Mouse (Mus musculus) heart, embryonic 11.5 days (tissue): Measurements from ENCODE around the gene Vstm2a. TPM values are rescaled to one million over a fixed set of nuclear protein-coding genes. Genes with fewer than 3 reads are reported as not detected.

ENCODE experiments used
- ATAC-seq: fragments of 200-750 bp; cut with Nextera tagmentation; replicated peaks from 2 replicates; pipeline ENCODE4 v1.8.0; 2017; ENCODE audit warnings: moderate library complexity; ENCODE audit not compliant: insufficient number of reproducible peaks, low FRiP score, low TSS enrichment
- H3K27ac ChIP-seq: fragments of 300-500 bp; sonication (generic); 2 replicates; pipeline ENCODE4 v1.5.1; 2014; ENCODE audit warnings: mild to moderate bottlenecking, low read depth, low read length
- H3K27me3 ChIP-seq: fragments of 300-500 bp; sonication (generic); 2 replicates; pipeline ENCODE4 v1.6.1; 2014; ENCODE audit warnings: mild to moderate bottlenecking, low read length, mixed read lengths; ENCODE audit not compliant: control insufficient read depth, insufficient read depth
- H3K36me3 ChIP-seq: fragments of 300-500 bp; sonication (generic); 2 replicates; pipeline ENCODE4 v1.6.1; 2014; ENCODE audit warnings: mild to moderate bottlenecking, low read length, moderate library complexity, mixed read lengths; ENCODE audit not compliant: control insufficient read depth, insufficient read depth
- H3K4me1 ChIP-seq: fragments of 300-500 bp; sonication (generic); 2 replicates; pipeline ENCODE4 v1.6.1; 2014; ENCODE audit warnings: low read length; ENCODE audit not compliant: control insufficient read depth, insufficient read depth
- H3K4me2 ChIP-seq: fragments of 300-500 bp; sonication (generic); 2 replicates; pipeline ENCODE4 v1.6.1; 2014; ENCODE audit warnings: mild to moderate bottlenecking, moderate library complexity
- H3K4me3 ChIP-seq: fragments of 300-500 bp; sonication (generic); 2 replicates; pipeline ENCODE4 v1.5.1; 2014; ENCODE audit warnings: low read depth, low read length
- H3K9ac ChIP-seq: fragments of 300-500 bp; sonication (generic); 2 replicates; pipeline ENCODE4 v1.6.1; 2014; ENCODE audit warnings: mild to moderate bottlenecking, low read depth, low read length, moderate library complexity
- H3K9me3 ChIP-seq: fragments of 300-500 bp; sonication (generic); replicated peaks from 2 replicates; pipeline ENCODE4 v1.6.1; 2016; ENCODE audit warnings: low read length; ENCODE audit not compliant: control insufficient read depth
- WGBS: fragments of 180-500 bp; shearing (Covaris S2); extraction: QIAGEN DNeasy Blood & Tissue Kit; methylation state at CpG from one replicate; pipeline ENCODE4 v1.1.7; 2014; ENCODE audit not compliant: insufficient replicate concordance; 5-methylcytosine and 5-hydroxymethylcytosine counted together
- polyA plus RNA-seq: library from polyadenylated mRNA; unstranded; fragments of >200 nt; fragmentation: Nextera tagmentation; extraction: Ambion mirVana; gene quantifications from 2 replicates; pipeline ENCODE4 v1.2.1, GENCODE M21; 2014

The Vstm2a gene
- polyA plus RNA-seq, 1 experiment from 2014 or later: 0.46 TPM

GRCm38 (mm10) chr11:16296521-16296920 is 39.0 kb downstream of the Vstm2a start:
- no peak overlapping the region for H3K4me3 ChIP-seq
- no peaks in the 10 kb centered on the region for H3K4me1 ChIP-seq
- no peak overlapping the region for H3K9ac ChIP-seq
- H3K4me2 ChIP-seq: no peak overlapping the region
- no peaks in the 10 kb centered on the region for H3K36me3 ChIP-seq
- no peak for ATAC-seq
- H3K27me3 ChIP-seq: no peaks in the 10 kb centered on the region
- H3K27ac ChIP-seq: no peak overlapping the region
- 56% methylated on average over 1 of the region's 1 CpGs for WGBS
- no peaks in the 10 kb centered on the region for H3K9me3 ChIP-seq

- H3K27ac ChIP-seq: no peak overlapping the region
- WGBS: 74% methylated on average over 1 of the region's 1 CpGs
- ATAC-seq: no peak
- no peaks in the 10 kb centered on the region for H3K4me1 ChIP-seq
- H3K9ac ChIP-seq: no peak overlapping the region
- no peaks in the 10 kb centered on the region for H3K36me3 ChIP-seq
- H3K4me2 ChIP-seq: no peak overlapping the region
- no peaks in the 10 kb centered on the region for H3K27me3 ChIP-seq
- H3K4me3 ChIP-seq: no peak overlapping the region
- H3K9me3 ChIP-seq: no peaks in the 10 kb centered on the region
These were observed 42.0 kb downstream of the Vstm2a start for GRCm38 (mm10) chr11:16299492-16299891.

DNA sequence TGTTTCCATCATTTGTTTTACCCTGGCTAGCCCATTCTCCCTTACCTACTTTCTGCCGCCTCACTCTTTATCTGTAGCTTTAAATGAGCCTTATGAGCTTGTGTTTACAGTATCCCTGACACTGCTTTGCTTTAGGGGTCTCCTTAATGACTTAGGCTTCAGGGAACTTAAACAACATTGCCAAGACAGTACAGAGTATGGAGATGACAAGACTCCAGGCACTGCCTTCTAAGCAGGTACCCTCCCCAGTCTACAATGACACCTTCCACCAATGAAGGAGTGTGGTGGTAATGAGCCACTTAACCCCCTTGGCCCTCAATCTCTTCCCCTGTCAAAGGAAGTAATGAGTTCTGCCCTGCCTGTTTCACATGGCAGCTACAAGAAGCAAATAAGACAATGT is 42.4 kb downstream of the Vstm2a start:
- 53% methylated on average over 1 of the region's 1 CpGs for WGBS
- Histone ChIP-seq H3K4me3 (no peak overlapping the region), H3K27ac (no peak overlapping the region), H3K36me3 (no peaks in the 10 kb centered on the region), H3K4me2 (no peak overlapping the region), H3K4me1 (no peaks in the 10 kb centered on the region), H3K9ac (no peak overlapping the region), H3K9me3 (no peaks in the 10 kb centered on the region), H3K27me3 (no peaks in the 10 kb centered on the region)
- no peak for ATAC-seq

- WGBS: 76% methylated on average over 2 of the region's 2 CpGs
- H3K4me1 ChIP-seq: no peaks in the 10 kb centered on the region
- ATAC-seq: no peak
- H3K9me3 ChIP-seq: no peaks in the 10 kb centered on the region
- no peak overlapping the region for H3K9ac ChIP-seq
- no peaks in the 10 kb centered on the region for H3K36me3 ChIP-seq
- no peak overlapping the region for H3K4me3 ChIP-seq
- H3K27me3 ChIP-seq: no peaks in the 10 kb centered on the region
- H3K27ac ChIP-seq: no peak overlapping the region
- H3K4me2 ChIP-seq: no peak overlapping the region
These were observed 43.2 kb downstream of the Vstm2a start for GRCm38 (mm10) chr11:16300709-16301108.

GRCm38 (mm10) chr11:16315097-16315496 is 57.6 kb downstream of the Vstm2a start:
- no peak overlapping the region for H3K4me3 ChIP-seq
- ATAC-seq: no peak
- 67% methylated on average over 2 of the region's 2 CpGs for WGBS
- H3K36me3 ChIP-seq: no peaks in the 10 kb centered on the region
- no peaks in the 10 kb centered on the region for H3K27me3 ChIP-seq
- H3K27ac ChIP-seq: no peak overlapping the region
- no peaks in the 10 kb centered on the region for H3K4me1 ChIP-seq
- no peak overlapping the region for H3K9ac ChIP-seq
- no peaks in the 10 kb centered on the region for H3K9me3 ChIP-seq
- H3K4me2 ChIP-seq: no peak overlapping the region

- Histone ChIP-seq H3K9ac (no peak overlapping the region), H3K4me1 (no peaks in the 10 kb centered on the region), H3K27me3 (no peaks in the 10 kb centered on the region), H3K4me3 (no peak overlapping the region), H3K9me3 (no peaks in the 10 kb centered on the region), H3K36me3 (no peaks in the 10 kb centered on the region), H3K4me2 (no peak overlapping the region), H3K27ac (no peak overlapping the region)
- no peak for ATAC-seq
- WGBS: 43% methylated on average over 3 of the region's 3 CpGs
These were observed 87.7 kb downstream of the Vstm2a start for GRCm38 (mm10) chr11:16345179-16345578.

GRCm38 (mm10) chr11:16345676-16346075 is 88.2 kb downstream of the Vstm2a start:
- H3K27me3 ChIP-seq: no peaks in the 10 kb centered on the region
- no peaks in the 10 kb centered on the region for H3K36me3 ChIP-seq
- ATAC-seq: no peak
- WGBS: 77% methylated on average over 3 of the region's 3 CpGs
- H3K4me2 ChIP-seq: no peak overlapping the region
- H3K9me3 ChIP-seq: no peaks in the 10 kb centered on the region
- no peaks in the 10 kb centered on the region for H3K4me1 ChIP-seq
- no peak overlapping the region for H3K27ac ChIP-seq
- H3K9ac ChIP-seq: no peak overlapping the region
- no peak overlapping the region for H3K4me3 ChIP-seq

GRCm38 (mm10) chr11:16351915-16352314 is 94.4 kb downstream of the Vstm2a start:
- WGBS: 86% methylated on average over 4 of the region's 4 CpGs
- no peak for ATAC-seq

DNA sequence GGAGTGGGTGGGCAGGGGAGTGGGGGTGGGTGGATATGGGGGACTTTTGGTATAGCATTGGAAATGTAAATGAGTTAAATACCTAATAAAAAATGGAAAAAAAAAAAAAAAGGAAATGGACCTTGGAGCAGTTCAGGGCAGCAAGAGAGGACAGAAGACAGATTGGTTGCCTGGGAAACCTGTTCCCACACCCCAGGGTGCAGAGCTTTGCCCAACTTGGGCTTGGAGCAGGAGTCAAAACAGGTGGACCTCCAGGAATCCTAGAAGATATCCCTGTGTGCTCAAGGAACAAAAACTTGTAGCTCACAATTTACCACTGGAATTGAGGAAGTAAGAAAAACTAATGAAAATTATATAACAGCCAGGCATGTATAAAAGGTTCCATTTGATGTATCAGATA is 96.8 kb downstream of the Vstm2a start:
- no peaks in the 10 kb centered on the region for H3K27me3 ChIP-seq
- no peaks in the 10 kb centered on the region for H3K36me3 ChIP-seq
- H3K9ac ChIP-seq: no peak overlapping the region
- no peak for ATAC-seq
- H3K4me2 ChIP-seq: no peak overlapping the region
- H3K4me3 ChIP-seq: no peak overlapping the region
- no peaks in the 10 kb centered on the region for H3K4me1 ChIP-seq
- no peaks in the 10 kb centered on the region for H3K9me3 ChIP-seq
- H3K27ac ChIP-seq: no peak overlapping the region

More at GRCm38 (mm10) chr11:16351915-16352314, 94.4 kb downstream of the Vstm2a start:
- H3K4me2 ChIP-seq: no peak overlapping the region
- no peaks in the 10 kb centered on the region for H3K9me3 ChIP-seq
- no peak overlapping the region for H3K9ac ChIP-seq
- no peak overlapping the region for H3K27ac ChIP-seq
- H3K4me3 ChIP-seq: no peak overlapping the region
- no peaks in the 10 kb centered on the region for H3K36me3 ChIP-seq
- no peaks in the 10 kb centered on the region for H3K4me1 ChIP-seq
- no peaks in the 10 kb centered on the region for H3K27me3 ChIP-seq
